Mouse (Mus musculus) embryonic facial prominence, embryonic 13.5 days (tissue): ENCODE measurements around the gene Nrg3. TPM values are rescaled to one million over a fixed set of nuclear protein-coding genes. Genes with fewer than 3 reads are reported as not detected.

Source experiments
- ATAC-seq: fragments of 200-750 bp; cut with Nextera tagmentation; 2 replicates; pipeline ENCODE4 v1.8.0; 2017; ENCODE audit warnings: low read depth; ENCODE audit not compliant: insufficient number of reproducible peaks, insufficient read depth, low FRiP score, low TSS enrichment
- H3K27ac ChIP-seq: fragments of 300-500 bp; sonication (generic); 2 replicates; pipeline ENCODE4 v1.5.1; 2015; ENCODE audit warnings: moderate library complexity, mild to moderate bottlenecking, inconsistent platforms
- H3K27me3 ChIP-seq: fragments of 300-500 bp; sonication (generic); 2 replicates; pipeline ENCODE4 v1.6.1; 2015; ENCODE audit warnings: mild to moderate bottlenecking, inconsistent platforms
- H3K36me3 ChIP-seq: fragments of 300-500 bp; sonication (generic); 2 replicates; pipeline ENCODE4 v1.6.1; 2015; ENCODE audit warnings: mild to moderate bottlenecking, inconsistent platforms
- H3K4me1 ChIP-seq: fragments of 300-500 bp; sonication (generic); 2 replicates; pipeline ENCODE4 v1.6.1; 2015; ENCODE audit warnings: inconsistent platforms
- H3K4me2 ChIP-seq: fragments of 300-500 bp; sonication (generic); 2 replicates; pipeline ENCODE4 v1.6.1; 2015; ENCODE audit warnings: moderate library complexity, mild to moderate bottlenecking, inconsistent platforms
- H3K4me3 ChIP-seq: fragments of 300-500 bp; sonication (generic); 2 replicates; pipeline ENCODE4 v1.5.1; 2015; ENCODE audit warnings: mild to moderate bottlenecking, inconsistent platforms
- H3K9ac ChIP-seq: fragments of 300-500 bp; sonication (generic); 2 replicates; pipeline ENCODE4 v1.6.1; 2015; ENCODE audit warnings: mild to moderate bottlenecking, inconsistent platforms
- H3K9me3 ChIP-seq: fragments of 300-500 bp; sonication (generic); 2 replicates; pipeline ENCODE4 v1.6.1; 2016; ENCODE audit warnings: inconsistent platforms
- WGBS: fragments of 180-500 bp; shearing (Covaris S2); methylation state at CpG from one replicate; pipeline ENCODE4 v1.1.7; 2015; ENCODE audit warnings: mixed read lengths; 5-methylcytosine and 5-hydroxymethylcytosine counted together
- polyA plus RNA-seq: library from polyadenylated mRNA; unstranded; fragments of >200 nt; fragmentation: Nextera tagmentation; extraction: Ambion mirVana; gene quantifications from 2 replicates; pipeline ENCODE4 v1.2.1, GENCODE M21; 2015

Nrg3 gene
- polyA plus RNA-seq, 1 experiment from 2014 or later: 0.17 TPM

DNA sequence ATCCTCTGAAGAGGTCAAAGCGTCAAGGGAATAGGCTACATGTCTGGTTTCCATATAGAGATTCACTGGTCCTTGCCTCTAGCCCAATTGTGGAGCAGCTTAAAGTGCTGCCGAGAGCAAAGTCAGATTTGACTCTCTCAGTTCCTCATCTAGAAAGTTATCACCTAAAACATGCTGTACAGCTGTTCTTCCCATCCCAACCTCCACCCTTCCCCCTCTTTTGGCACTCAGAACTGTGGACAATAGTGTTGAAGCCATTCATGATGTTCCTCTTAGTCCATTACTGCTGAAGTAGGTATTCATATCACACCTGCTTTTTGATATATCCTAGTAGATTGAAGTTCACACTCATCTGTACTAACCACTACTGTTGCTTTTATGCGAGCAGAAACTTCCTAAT, 896.1 kb downstream of the Nrg3 start:
- H3K27me3 ChIP-seq: no peaks in the 10 kb centered on the region
- no peaks in the 10 kb centered on the region for H3K36me3 ChIP-seq
- H3K4me3 ChIP-seq: no peak overlapping the region
- H3K9ac ChIP-seq: no peak overlapping the region
- no peak overlapping the region for H3K27ac ChIP-seq
- no peaks in the 10 kb centered on the region for H3K9me3 ChIP-seq
- H3K4me1 ChIP-seq: no peaks in the 10 kb centered on the region
- 93% methylated on average over 3 of the region's 3 CpGs for WGBS
- H3K4me2 ChIP-seq: no peak overlapping the region
- ATAC-seq: no peak

DNA sequence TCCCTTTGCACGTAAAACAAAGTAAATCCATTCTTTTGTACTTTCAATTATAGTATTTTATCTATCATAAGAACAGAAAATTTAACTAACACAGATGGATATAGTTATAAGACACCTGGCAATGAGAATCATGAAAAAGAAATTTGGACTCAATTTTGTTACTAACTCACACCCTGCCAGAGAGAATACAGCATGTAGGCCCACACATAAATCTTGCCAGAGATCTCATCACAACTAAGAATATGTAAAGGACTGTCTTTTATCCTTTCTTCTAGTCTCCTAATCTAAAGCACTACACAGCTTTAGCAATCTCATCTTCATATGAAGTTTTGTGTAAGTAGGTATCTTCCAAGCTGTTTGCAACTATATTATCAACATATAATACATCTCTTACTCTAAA, 904.7 kb downstream of the Nrg3 start:
- WGBS: 79% methylated on average over 1 of the region's 1 CpGs

GRCm38 (mm10) chr14:38566182-38566581, 906.7 kb downstream of the Nrg3 start:
- no peak for ATAC-seq
- 87% methylated on average over 3 of the region's 3 CpGs for WGBS
- H3K9ac ChIP-seq: no peak overlapping the region
- H3K4me3 ChIP-seq: no peak overlapping the region
- H3K27ac ChIP-seq: no peak overlapping the region
- H3K27me3 ChIP-seq: no peaks in the 10 kb centered on the region
- H3K9me3 ChIP-seq: no peaks in the 10 kb centered on the region
- no peaks in the 10 kb centered on the region for H3K4me1 ChIP-seq
- H3K4me2 ChIP-seq: no peak overlapping the region
- no peaks in the 10 kb centered on the region for H3K36me3 ChIP-seq

More for the DNA sequence above, 904.7 kb downstream of the Nrg3 start:
- Histone ChIP-seq H3K36me3 (no peaks in the 10 kb centered on the region), H3K9ac (no peak overlapping the region), H3K4me3 (no peak overlapping the region), H3K27me3 (no peaks in the 10 kb centered on the region), H3K9me3 (no peaks in the 10 kb centered on the region), H3K27ac (no peak overlapping the region), H3K4me1 (no peaks in the 10 kb centered on the region), H3K4me2 (no peak overlapping the region)
- ATAC-seq: no peak

- H3K9ac ChIP-seq: no peak overlapping the region
- H3K27me3 ChIP-seq: no peaks in the 10 kb centered on the region
- no peak overlapping the region for H3K27ac ChIP-seq
- H3K4me2 ChIP-seq: no peak overlapping the region
- 81% methylated on average over 1 of the region's 1 CpGs for WGBS
- H3K36me3 ChIP-seq: no peaks in the 10 kb centered on the region
- H3K4me3 ChIP-seq: no peak overlapping the region
- H3K9me3 ChIP-seq: no peaks in the 10 kb centered on the region
- no peak for ATAC-seq
- H3K4me1 ChIP-seq: no peaks in the 10 kb centered on the region
Observed at GRCm38 (mm10) chr14:38554636-38555035, 918.3 kb downstream of the Nrg3 start.

DNA sequence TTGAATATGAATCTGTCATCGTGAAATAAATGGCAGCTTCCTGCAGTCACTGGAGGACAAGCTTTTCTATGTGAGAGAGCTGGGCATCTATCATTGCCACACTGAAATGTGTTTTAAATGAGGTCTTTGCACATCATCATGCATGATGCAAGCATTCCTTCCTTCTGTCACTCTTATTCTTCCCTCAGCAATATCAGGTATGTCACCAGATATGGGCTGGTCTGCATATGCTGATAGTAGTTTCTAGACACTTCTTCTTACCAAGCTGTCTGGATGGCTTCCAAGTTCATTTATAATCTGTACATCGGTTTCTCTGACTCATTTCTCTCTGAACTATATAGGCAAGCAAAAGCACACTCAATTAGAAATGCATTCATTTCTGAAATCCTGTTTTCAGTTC, 925.6 kb downstream of the Nrg3 start:
- ATAC-seq: no peak
- Histone ChIP-seq H3K27me3 (no peaks in the 10 kb centered on the region), H3K4me2 (no peak overlapping the region), H3K27ac (no peak overlapping the region), H3K4me3 (no peak overlapping the region), H3K36me3 (no peaks in the 10 kb centered on the region), H3K4me1 (no peaks in the 10 kb centered on the region), H3K9me3 (no peaks in the 10 kb centered on the region), H3K9ac (no peak overlapping the region)
- WGBS: 81% methylated on average over 2 of the region's 2 CpGs

DNA sequence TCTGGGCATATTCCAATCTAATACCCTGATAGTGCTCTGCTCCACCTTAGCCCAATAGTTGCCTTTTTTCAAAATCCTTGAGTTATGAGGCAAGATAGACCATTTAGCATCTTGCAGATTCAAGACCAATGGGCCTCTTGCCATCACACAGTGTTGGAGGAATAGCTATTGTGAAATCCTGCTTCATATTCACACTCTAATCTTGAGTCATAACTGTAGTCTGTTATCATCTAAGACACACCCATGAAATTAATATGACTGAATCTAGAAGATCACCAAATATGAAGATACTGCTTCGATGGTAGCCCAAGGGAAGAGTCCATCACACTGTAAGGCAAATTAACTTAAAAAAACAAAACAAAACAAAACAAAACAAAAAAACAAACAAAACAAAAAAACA, 937.7 kb downstream of the Nrg3 start:
- no peaks in the 10 kb centered on the region for H3K9me3 ChIP-seq
- H3K9ac ChIP-seq: no peak overlapping the region
- ATAC-seq: no peak
- no peaks in the 10 kb centered on the region for H3K27me3 ChIP-seq
- no peaks in the 10 kb centered on the region for H3K4me1 ChIP-seq
- WGBS: 88% methylated on average over 1 of the region's 1 CpGs
- H3K4me3 ChIP-seq: no peak overlapping the region
- no peak overlapping the region for H3K4me2 ChIP-seq
- H3K27ac ChIP-seq: no peak overlapping the region
- no peaks in the 10 kb centered on the region for H3K36me3 ChIP-seq

DNA sequence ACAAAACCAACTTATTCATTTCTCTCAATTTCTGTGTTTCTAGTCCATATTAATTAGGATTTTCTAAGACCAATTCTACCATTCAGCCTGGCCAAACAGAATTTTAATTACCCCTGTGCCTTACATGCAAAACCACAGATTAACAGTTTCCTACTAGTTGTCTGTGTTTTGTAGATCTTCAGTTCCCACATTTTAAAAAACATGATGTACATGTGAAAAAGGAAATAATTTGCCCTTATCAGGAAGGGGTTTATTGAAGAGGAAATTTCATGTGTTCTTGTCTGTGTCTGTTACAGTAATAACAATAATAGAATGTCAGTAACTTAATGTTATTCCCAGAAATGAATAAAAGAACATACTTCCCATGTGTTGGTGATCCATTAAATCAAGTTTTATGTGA, 939.4 kb downstream of the Nrg3 start:
- Histone ChIP-seq H3K4me2 (no peak overlapping the region), H3K9ac (no peak overlapping the region), H3K4me1 (no peaks in the 10 kb centered on the region), H3K4me3 (no peak overlapping the region), H3K9me3 (no peaks in the 10 kb centered on the region), H3K27me3 (no peaks in the 10 kb centered on the region), H3K27ac (no peak overlapping the region), H3K36me3 (no peaks in the 10 kb centered on the region)
- no peak for ATAC-seq

DNA sequence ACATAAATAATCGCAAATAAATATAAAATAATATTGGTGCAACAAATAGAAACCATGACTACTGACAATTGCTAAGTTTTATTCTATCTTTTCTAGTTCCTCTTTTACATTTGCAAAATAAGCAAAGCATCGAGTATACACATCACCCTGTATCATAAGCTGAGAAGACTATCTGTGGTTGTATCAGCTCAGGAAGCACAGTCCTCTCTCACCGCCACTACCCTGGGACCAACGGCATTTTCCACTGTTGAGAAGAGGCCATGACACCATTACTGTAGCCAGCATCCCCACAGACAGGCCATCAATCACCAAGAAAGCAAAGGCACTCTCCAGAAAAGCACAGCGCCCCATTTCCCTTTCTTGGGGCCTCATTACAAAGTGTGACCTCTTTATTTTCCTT, 956.7 kb downstream of the Nrg3 start:
- Histone ChIP-seq H3K4me2 (no peak overlapping the region), H3K9ac (no peak overlapping the region), H3K36me3 (no peaks in the 10 kb centered on the region), H3K4me3 (no peak overlapping the region), H3K9me3 (no peaks in the 10 kb centered on the region), H3K4me1 (no peaks in the 10 kb centered on the region), H3K27me3 (no peaks in the 10 kb centered on the region), H3K27ac (no peak overlapping the region)
- ATAC-seq: no peak
- WGBS: 87% methylated on average over 5 of the region's 5 CpGs

GRCm38 (mm10) chr14:38509016-38509415, 963.9 kb downstream of the Nrg3 start:
- Histone ChIP-seq H3K9me3 (no peaks in the 10 kb centered on the region), H3K36me3 (no peaks in the 10 kb centered on the region), H3K27me3 (no peaks in the 10 kb centered on the region), H3K4me3 (no peak overlapping the region), H3K4me1 (no peaks in the 10 kb centered on the region), H3K4me2 (no peak overlapping the region), H3K9ac (no peak overlapping the region), H3K27ac (no peak overlapping the region)
- no peak for ATAC-seq
- WGBS: 91% methylated on average over 2 of the region's 2 CpGs

GRCm38 (mm10) chr14:38494970-38495369, 977.9 kb downstream of the Nrg3 start:
- Histone ChIP-seq H3K4me3 (no peak overlapping the region), H3K9me3 (no peaks in the 10 kb centered on the region), H3K9ac (no peak overlapping the region), H3K4me1 (no peaks in the 10 kb centered on the region), H3K36me3 (no peaks in the 10 kb centered on the region), H3K4me2 (no peak overlapping the region), H3K27ac (no peak overlapping the region), H3K27me3 (no peaks in the 10 kb centered on the region)
- WGBS: 65% methylated on average over 1 of the region's 1 CpGs
- ATAC-seq: no peak

DNA sequence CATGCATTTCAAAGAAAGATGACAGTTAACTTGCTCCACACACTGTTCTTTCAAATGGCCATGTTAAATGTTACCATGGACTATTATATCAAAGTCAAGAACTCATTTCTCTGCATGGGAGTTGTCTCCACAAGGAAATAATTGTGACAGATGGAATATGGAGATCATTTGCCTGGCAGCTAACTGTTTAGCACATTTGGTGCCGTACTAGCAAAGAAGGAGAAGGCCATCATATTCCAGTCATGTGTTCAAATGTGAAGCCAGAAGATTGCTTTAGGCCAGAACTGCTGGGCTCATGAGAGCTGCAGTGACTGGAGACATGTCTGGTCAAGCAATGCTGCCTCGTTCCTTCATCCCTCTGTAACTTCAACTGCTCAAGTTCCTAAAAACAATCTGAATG, 1025.8 kb downstream of the Nrg3 start:
- Histone ChIP-seq H3K9ac (no peak overlapping the region), H3K9me3 (no peaks in the 10 kb centered on the region), H3K27me3 (no peaks in the 10 kb centered on the region), H3K4me3 (no peak overlapping the region), H3K4me1 (no peaks in the 10 kb centered on the region), H3K4me2 (no peak overlapping the region), H3K36me3 (no peaks in the 10 kb centered on the region), H3K27ac (no peak overlapping the region)
- 78% methylated on average over 2 of the region's 2 CpGs for WGBS
- ATAC-seq: no peak

GRCm38 (mm10) chr14:38444788-38445187, 1028.1 kb downstream of the Nrg3 start:
- Histone ChIP-seq H3K4me1 (no peaks in the 10 kb centered on the region), H3K9ac (no peak overlapping the region), H3K4me3 (no peak overlapping the region), H3K27ac (no peak overlapping the region), H3K27me3 (no peaks in the 10 kb centered on the region), H3K9me3 (no peaks in the 10 kb centered on the region), H3K36me3 (no peaks in the 10 kb centered on the region), H3K4me2 (no peak overlapping the region)
- 82% methylated on average over 2 of the region's 2 CpGs for WGBS
- no peak for ATAC-seq
